Mouse (Mus musculus): ENCODE measurements around the gene 2610528J11Rik. TPM values are rescaled to one million over a fixed set of nuclear protein-coding genes. Genes with fewer than 3 reads are reported as not detected.

2610528J11Rik gene
- not detected for polyA plus RNA-seq (2017; shearing (Covaris generic))

GRCm38 (mm10) chr4:118526408-118527334 lies at the start of gene 2610528J11Rik:
Gene 2610528J11Rik (plus strand): TSS chr4:118526999.

GRCm38 (mm10) chr4:118489717-118490132 lies 37.1 kb upstream of the 2610528J11Rik start, which contains the start of gene Tie1:
Gene Tie1 (minus strand): TSS chr4:118490061.

DNA sequence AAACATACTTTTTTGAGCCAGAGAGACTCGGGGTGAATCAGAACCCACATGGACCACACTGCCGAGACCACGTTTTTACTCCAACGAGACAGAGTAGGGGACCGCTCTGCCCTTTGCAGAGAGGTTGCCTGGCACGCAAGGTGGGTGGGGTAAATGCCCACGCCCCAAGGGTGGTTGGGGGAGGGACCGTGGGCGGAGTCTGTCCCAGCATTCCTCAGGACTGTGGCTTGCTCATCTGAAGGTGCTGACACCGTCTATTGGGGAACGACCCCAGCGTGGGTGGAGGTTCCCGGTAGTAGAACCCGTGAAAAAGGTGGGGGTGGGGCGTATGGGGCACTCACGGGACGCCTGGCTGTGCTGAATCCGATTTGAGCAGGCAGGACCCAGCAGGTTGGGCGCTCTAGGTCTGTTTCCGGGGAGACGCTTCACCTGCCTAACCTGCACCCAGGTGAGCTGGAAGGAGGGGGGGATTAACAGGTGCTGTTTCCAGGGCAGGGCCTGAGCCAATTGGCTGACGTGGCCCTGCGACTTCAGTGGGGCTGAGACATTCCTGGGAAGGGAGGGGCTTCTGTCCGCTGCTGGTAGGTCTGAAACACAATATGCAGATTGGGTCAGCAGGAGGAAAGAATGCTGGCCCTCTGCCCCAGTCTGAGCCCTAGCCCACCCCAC lies 16.9 kb downstream of the 2610528J11Rik start, which contains the start of gene Tmem125:
Tmem125 (minus strand) TSS at position 453 of the 669 bp plus-strand sequence.

Other genes starting within 250 kb of the 2610528J11Rik start
- gene Ptprf, start 235.6 kb upstream of the 2610528J11Rik start, polyA plus RNA-seq (2017; shearing (Covaris generic)): 0.51 TPM
- 18.0 TPM for gene Szt2, start 117.7 kb upstream of the 2610528J11Rik start, polyA plus RNA-seq (2017; shearing (Covaris generic))
- gene Med8, start 117.7 kb upstream of the 2610528J11Rik start, polyA plus RNA-seq (2017; shearing (Covaris generic)): 128 TPM
- gene Elovl1, start 98.9 kb upstream of the 2610528J11Rik start, polyA plus RNA-seq (2017; shearing (Covaris generic)): 181 TPM
- gene Cdc20, start 89.6 kb upstream of the 2610528J11Rik start, polyA plus RNA-seq (2017; shearing (Covaris generic)): 8.1 TPM
- gene Mpl, start 69.5 kb upstream of the 2610528J11Rik start, polyA plus RNA-seq (2017; shearing (Covaris generic)): not detected
- not detected for gene Tie1, start 36.9 kb upstream of the 2610528J11Rik start, polyA plus RNA-seq (2017; shearing (Covaris generic))
- not detected for gene Tmem125, start 17.0 kb downstream of the 2610528J11Rik start, polyA plus RNA-seq (2017; shearing (Covaris generic))
- not detected for gene Cfap57, start 93.8 kb downstream of the 2610528J11Rik start, polyA plus RNA-seq (2017; shearing (Covaris generic))
- 195 TPM for gene Ebna1bp2, start 93.8 kb downstream of the 2610528J11Rik start, polyA plus RNA-seq (2017; shearing (Covaris generic))
- gene Olfr62, start 132.0 kb downstream of the 2610528J11Rik start, polyA plus RNA-seq (2017; shearing (Covaris generic)): not detected
- not detected for gene Olfr1342, start 165.8 kb downstream of the 2610528J11Rik start, polyA plus RNA-seq (2017; shearing (Covaris generic))
- gene Olfr1341, start 176.5 kb downstream of the 2610528J11Rik start, polyA plus RNA-seq (2017; shearing (Covaris generic)): not detected
- not detected for gene Olfr1340, start 193.1 kb downstream of the 2610528J11Rik start, polyA plus RNA-seq (2017; shearing (Covaris generic))
- not detected for gene Olfr1339, start 205.2 kb downstream of the 2610528J11Rik start, polyA plus RNA-seq (2017; shearing (Covaris generic))
- gene Olfr1338, start 231.7 kb downstream of the 2610528J11Rik start, polyA plus RNA-seq (2017; shearing (Covaris generic)): not detected

Measured in CD4-positive, CD25-positive, alpha-beta regulatory T cell, adult 9 weeks (primary cell).